Mouse (Mus musculus): ENCODE data around the gene Zcchc14. TPM values are rescaled to one million over a fixed set of nuclear protein-coding genes. Genes with fewer than 3 reads are reported as not detected.

The Zcchc14 gene
- polyA plus RNA-seq, 1 experiment from 2014 or later: 19.9 TPM

DNA sequence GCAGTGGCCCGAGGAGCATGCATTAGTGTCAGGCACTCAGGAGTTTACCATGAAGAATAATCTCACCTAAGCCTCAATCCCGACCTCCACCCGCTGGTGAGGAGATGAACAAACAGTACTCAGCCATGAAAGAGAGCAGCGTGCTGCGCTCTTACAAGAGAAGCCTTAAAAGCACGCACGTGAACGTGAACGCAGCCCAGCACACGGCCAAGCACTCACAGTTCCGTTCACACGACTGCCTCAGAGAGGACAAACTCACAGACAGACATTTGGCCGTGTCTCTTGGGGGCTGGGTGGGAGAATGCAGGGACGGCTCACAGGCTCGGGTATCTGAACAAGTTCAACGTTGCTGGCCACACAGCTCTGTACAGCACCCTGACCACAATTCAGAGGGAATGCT is 4.2 kb downstream of the Zcchc14 start:
- Histone ChIP-seq H3K4me1 (peaks cover 74% of the 10 kb centered on the region), H3K27me3 (no peaks in the 10 kb centered on the region), H3K27ac (no peak overlapping the region), H3K4me2 (no peak overlapping the region), H3K4me3 (no peak overlapping the region), H3K9ac (peak overlapping the region; percentile 21; the same call in 1 of the 2 replicates), H3K9me3 (no peaks in the 10 kb centered on the region), H3K36me3 (0 out of 2 replicates have a peak, but pooled peaks cover 5% of the 10 kb centered on the region)
- WGBS: 73% methylated on average over 16 of the region's 16 CpGs
- ATAC-seq (ENCODE audit: insufficient number of reproducible peaks, insufficient read depth, low FRiP score, low TSS enrichment, low read depth): no peak

DNA sequence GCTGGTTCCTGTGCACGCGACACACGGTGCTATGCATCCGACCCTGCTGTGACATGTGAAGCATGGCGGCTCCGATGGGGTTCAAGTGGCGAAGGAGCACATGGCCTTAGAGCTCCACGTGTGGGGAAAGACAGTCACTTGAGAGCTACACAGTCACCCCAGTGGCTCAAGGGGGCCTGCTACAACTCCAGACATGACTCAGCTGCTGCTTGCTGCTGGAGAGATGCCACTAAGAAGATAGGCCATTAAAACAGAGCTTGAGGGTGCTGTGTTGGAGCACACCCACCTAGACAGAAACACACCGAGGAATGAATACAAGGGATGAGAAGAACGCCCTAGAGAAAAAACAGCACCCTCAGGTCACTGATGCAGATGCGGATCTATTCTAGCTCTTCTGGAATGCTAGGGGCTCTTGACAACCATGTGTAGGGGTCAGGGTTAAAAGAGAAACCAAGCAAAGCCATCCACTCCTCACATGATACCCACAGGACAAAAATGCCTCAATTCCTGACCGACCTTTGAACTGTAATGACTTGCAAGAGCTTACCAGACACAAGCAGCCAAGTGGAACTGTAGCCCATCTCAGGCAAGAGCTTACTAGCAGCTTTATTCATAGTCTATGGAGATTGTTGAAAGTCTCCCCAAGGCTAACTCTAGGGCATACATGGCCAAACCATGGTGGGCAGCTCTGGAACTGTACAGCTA is 5.0 kb downstream of the Zcchc14 start:
- no peaks in the 10 kb centered on the region for H3K27me3 ChIP-seq
- H3K36me3 ChIP-seq: 0 out of 2 replicates have a peak, but pooled peaks cover 5% of the 10 kb centered on the region
- WGBS: 83% methylated on average over 12 of the region's 12 CpGs
- no peak overlapping the region for H3K4me3 ChIP-seq
- no peak for ATAC-seq (ENCODE audit: insufficient number of reproducible peaks, insufficient read depth, low FRiP score, low TSS enrichment, low read depth)
- no peaks in the 10 kb centered on the region for H3K9me3 ChIP-seq
- peaks cover 82% of the 10 kb centered on the region for H3K4me1 ChIP-seq
- H3K9ac ChIP-seq: no peak overlapping the region
- no peak overlapping the region for H3K4me2 ChIP-seq
- no peak overlapping the region for H3K27ac ChIP-seq

DNA sequence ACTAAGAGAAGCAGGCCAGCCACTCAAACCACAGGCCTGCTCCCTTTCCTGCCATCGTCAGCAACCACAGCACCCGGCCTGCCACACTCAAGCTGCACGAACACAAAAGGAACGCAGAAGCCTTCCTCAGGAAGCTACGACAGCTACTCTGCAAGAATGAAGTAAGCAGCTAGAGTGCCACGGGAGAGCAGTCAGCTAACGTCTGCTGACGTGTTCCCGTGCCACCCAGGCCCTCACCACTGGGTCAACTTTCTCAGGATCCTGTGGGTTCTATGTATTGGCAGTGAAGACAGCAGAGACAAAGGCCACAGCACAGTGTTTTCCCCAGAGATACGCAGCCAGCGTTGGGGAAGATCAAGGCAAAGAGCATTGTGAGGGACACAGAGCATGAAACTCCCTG is 9.3 kb downstream of the Zcchc14 start:
- H3K4me1 ChIP-seq: peaks cover 63% of the 10 kb centered on the region
- no peak overlapping the region for H3K4me3 ChIP-seq
- H3K36me3 ChIP-seq: no peaks in the 10 kb centered on the region
- H3K9me3 ChIP-seq: no peaks in the 10 kb centered on the region
- WGBS: 72% methylated on average over 11 of the region's 11 CpGs
- H3K9ac ChIP-seq: 0 out of 2 replicates have a peak overlapping the region, but pooled peaks have one; percentile 27
- no peak overlapping the region for H3K4me2 ChIP-seq
- peak overlapping the region; percentile 45 for H3K27ac ChIP-seq
- no peaks in the 10 kb centered on the region for H3K27me3 ChIP-seq
- no peak for ATAC-seq (ENCODE audit: insufficient number of reproducible peaks, insufficient read depth, low FRiP score, low TSS enrichment, low read depth)

DNA sequence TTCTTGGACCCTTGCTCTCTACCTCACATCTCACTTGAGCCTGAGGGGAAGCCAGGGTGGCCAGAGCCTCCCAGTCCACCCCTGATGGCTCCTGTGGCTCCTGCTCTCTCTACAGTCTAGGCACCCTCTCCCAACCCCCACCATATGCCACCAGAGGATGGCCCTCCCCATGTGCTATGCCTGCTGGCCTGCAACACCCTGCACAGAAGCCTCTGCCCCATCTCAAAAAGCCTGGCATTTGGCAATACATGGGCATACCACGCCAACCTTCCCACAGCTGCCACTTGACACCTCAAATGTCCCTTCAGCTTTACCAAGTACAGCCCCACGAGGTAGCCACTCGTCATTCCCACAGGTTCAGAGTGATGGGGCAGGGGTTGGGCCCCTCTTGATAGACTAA is 9.9 kb downstream of the Zcchc14 start:
- peaks cover 3% of the 10 kb centered on the region; the same call in 1 of the 2 replicates for H3K36me3 ChIP-seq
- peak overlapping the region; percentile 45; the same call in 1 of the 2 replicates for H3K27ac ChIP-seq
- H3K9ac ChIP-seq: peak overlapping the region; percentile 27; the same call in 1 of the 2 replicates
- no peaks in the 10 kb centered on the region for H3K9me3 ChIP-seq
- no peak for ATAC-seq (ENCODE audit: insufficient number of reproducible peaks, insufficient read depth, low FRiP score, low TSS enrichment, low read depth)
- H3K4me1 ChIP-seq: peaks cover 61% of the 10 kb centered on the region
- H3K4me2 ChIP-seq: no peak overlapping the region
- H3K27me3 ChIP-seq: no peaks in the 10 kb centered on the region
- H3K4me3 ChIP-seq: no peak overlapping the region
- WGBS: 62% methylated on average over 3 of the region's 3 CpGs

DNA sequence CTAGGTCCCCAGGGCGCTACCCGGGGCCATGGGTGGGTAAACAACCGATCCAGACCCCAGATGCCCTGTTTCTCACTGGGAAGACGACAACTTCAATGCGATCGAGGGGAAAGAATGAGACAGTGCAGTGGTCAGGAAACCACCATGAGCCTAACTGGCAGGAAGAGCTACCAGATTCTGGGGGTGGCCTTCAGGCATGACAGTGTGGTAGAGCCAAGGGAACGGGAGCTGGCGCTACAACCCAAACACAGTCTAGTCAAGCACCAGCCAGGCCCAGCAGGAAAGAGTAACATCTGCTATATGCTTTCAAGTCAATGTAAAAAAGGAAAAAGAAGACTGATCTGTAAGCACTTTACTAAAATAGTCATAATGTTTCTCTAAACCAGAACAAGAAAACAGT is 16.5 kb downstream of the Zcchc14 start:
- Histone ChIP-seq H3K9ac (no peak overlapping the region), H3K36me3 (peaks cover 22% of the 10 kb centered on the region; the same call in 1 of the 2 replicates), H3K27me3 (no peaks in the 10 kb centered on the region), H3K9me3 (no peaks in the 10 kb centered on the region), H3K4me1 (peaks cover 49% of the 10 kb centered on the region), H3K27ac (peak overlapping the region; percentile 48; the same call in 1 of the 2 replicates), H3K4me2 (no peak overlapping the region), H3K4me3 (no peak overlapping the region)
- no peak for ATAC-seq (ENCODE audit: insufficient number of reproducible peaks, insufficient read depth, low FRiP score, low TSS enrichment, low read depth)
- WGBS: 82% methylated on average over 8 of the region's 8 CpGs

DNA sequence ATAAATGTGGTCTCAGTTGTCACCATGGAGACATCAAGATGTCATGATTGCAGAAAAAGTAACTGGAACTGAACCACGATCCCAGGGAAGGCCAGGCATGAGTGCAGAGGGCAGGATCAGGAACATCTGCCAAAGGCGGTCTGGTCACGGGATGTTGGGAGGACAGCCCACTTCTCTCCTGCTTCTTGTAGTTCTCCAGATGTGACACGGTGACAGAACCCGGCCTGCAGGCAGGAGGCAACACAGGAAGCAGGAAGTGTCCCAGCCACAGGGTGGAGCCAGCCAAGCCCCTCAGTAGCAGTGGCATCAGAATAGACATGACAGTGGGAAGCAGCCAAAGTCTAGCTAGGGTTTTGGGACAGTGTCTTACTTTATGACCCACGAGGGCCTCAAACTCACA is 17.2 kb downstream of the Zcchc14 start:
- WGBS: 45% methylated on average over 6 of the region's 6 CpGs
- H3K4me2 ChIP-seq: no peak overlapping the region
- peaks cover 45% of the 10 kb centered on the region for H3K4me1 ChIP-seq
- peak overlapping the region; percentile 48; the same call in 1 of the 2 replicates for H3K27ac ChIP-seq
- ATAC-seq (ENCODE audit: insufficient number of reproducible peaks, insufficient read depth, low FRiP score, low TSS enrichment, low read depth): no peak
- no peak overlapping the region for H3K9ac ChIP-seq
- H3K9me3 ChIP-seq: no peaks in the 10 kb centered on the region
- no peak overlapping the region for H3K4me3 ChIP-seq
- H3K27me3 ChIP-seq: no peaks in the 10 kb centered on the region
- H3K36me3 ChIP-seq: peaks cover 22% of the 10 kb centered on the region; the same call in 1 of the 2 replicates

DNA sequence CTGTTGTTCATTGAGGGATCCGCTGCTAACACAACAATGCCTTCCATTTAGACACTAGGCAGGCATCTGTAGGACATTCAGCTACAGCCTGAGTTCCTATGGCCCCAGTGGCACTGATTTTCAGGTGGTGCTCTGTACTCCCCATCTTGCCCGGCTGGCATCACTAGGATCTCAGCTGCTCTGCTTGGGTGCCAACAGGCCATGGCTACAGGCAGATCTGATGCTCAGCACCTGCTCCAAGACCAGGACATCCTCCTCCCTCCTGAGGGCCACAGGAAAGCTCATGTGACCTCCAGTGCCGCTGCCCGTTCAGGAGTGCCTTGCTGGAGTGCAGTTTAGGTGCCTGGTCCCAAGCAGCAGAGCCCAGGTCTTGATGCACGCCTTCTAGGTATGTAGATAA is 20.3 kb downstream of the Zcchc14 start:
- peaks cover 33% of the 10 kb centered on the region for H3K4me1 ChIP-seq
- peaks cover 35% of the 10 kb centered on the region for H3K36me3 ChIP-seq
- no peak overlapping the region for H3K27ac ChIP-seq
- ATAC-seq (ENCODE audit: insufficient number of reproducible peaks, insufficient read depth, low FRiP score, low TSS enrichment, low read depth): no peak
- no peaks in the 10 kb centered on the region for H3K9me3 ChIP-seq
- H3K9ac ChIP-seq: no peak overlapping the region
- H3K27me3 ChIP-seq: no peaks in the 10 kb centered on the region
- H3K4me3 ChIP-seq: no peak overlapping the region
- WGBS: 66% methylated on average over 5 of the region's 5 CpGs
- no peak overlapping the region for H3K4me2 ChIP-seq

DNA sequence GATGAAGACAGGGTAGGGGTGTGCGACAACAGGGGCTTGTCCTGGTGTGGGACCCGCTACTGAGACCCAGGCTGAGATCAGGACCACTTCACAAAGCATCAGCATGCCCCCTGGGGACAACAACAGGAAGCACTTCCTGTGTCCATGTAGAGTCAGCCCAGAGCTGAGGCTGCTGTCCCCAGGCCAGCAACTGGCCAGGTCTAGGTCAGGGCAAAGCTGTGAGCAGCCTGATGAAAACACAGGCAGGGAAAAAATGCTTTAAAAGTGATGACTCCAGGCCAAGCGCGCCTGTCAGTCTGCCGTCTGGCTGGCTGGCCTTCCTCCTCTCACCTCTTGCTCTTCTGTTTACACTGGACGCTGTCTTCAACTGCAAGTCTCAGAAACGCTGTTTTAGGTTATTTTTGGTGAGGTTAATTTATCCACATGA is 21.0 kb downstream of the Zcchc14 start:
- 51% methylated on average over 7 of the region's 7 CpGs for WGBS
- H3K4me1 ChIP-seq: peaks cover 27% of the 10 kb centered on the region
- H3K9ac ChIP-seq: no peak overlapping the region
- H3K4me2 ChIP-seq: no peak overlapping the region
- H3K9me3 ChIP-seq: no peaks in the 10 kb centered on the region
- H3K27ac ChIP-seq: no peak overlapping the region
- peaks cover 42% of the 10 kb centered on the region for H3K36me3 ChIP-seq
- no peak overlapping the region for H3K4me3 ChIP-seq
- no peaks in the 10 kb centered on the region for H3K27me3 ChIP-seq
- no peak for ATAC-seq (ENCODE audit: insufficient number of reproducible peaks, insufficient read depth, low FRiP score, low TSS enrichment, low read depth)

DNA sequence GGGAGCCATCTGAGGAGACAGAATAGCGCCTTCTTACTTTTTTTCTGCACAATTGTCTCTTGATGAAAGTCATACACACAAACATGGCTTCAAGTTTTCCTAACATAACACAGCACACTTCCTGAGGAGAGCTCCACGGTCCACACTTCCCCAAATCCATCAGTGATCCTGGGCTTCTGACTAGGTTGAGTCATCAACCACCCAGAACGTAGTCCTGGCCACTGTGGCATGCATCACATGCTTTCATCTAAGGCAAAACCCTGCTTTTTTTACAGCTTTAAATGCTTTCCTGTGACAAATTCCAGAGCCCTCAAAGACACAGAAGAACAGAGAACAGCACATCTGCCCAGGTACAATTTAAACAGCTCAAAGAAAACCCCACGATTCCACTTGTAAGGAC is 24.0 kb downstream of the Zcchc14 start:
- Histone ChIP-seq H3K27me3 (no peaks in the 10 kb centered on the region), H3K9ac (no peak overlapping the region), H3K36me3 (peaks cover 42% of the 10 kb centered on the region), H3K4me3 (no peak overlapping the region), H3K4me1 (peaks cover 26% of the 10 kb centered on the region), H3K4me2 (no peak overlapping the region), H3K9me3 (no peaks in the 10 kb centered on the region), H3K27ac (no peak overlapping the region)
- no peak for ATAC-seq (ENCODE audit: insufficient number of reproducible peaks, insufficient read depth, low FRiP score, low TSS enrichment, low read depth)
- WGBS: 91% methylated on average over 4 of the region's 4 CpGs

DNA sequence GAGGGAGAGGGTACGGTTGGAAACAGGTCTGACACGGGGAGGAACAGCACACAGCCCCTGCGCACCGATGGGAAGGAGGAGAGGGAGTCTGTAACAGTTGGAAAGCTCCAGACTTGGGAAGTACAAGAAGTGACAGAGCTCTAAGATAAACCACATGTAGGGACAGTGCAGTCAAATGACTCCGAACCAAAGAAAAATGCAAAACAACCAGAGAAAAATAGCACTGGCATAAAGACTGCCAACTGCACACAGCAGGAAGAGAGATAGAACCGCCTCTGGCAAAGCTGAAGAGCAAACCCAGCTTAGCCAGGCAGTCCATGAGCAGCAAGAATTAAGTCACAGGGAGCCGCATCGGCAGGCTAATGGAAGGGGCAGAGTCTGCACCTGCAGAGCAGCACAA is 29.7 kb downstream of the Zcchc14 start:
- no peaks in the 10 kb centered on the region for H3K9me3 ChIP-seq
- 82% methylated on average over 8 of the region's 8 CpGs for WGBS
- no peak overlapping the region for H3K4me3 ChIP-seq
- ATAC-seq (ENCODE audit: insufficient number of reproducible peaks, insufficient read depth, low FRiP score, low TSS enrichment, low read depth): no peak
- peaks cover 29% of the 10 kb centered on the region for H3K4me1 ChIP-seq
- H3K27ac ChIP-seq: no peak overlapping the region
- H3K4me2 ChIP-seq: no peak overlapping the region
- no peak overlapping the region for H3K9ac ChIP-seq
- H3K36me3 ChIP-seq: peaks cover 30% of the 10 kb centered on the region
- no peaks in the 10 kb centered on the region for H3K27me3 ChIP-seq

DNA sequence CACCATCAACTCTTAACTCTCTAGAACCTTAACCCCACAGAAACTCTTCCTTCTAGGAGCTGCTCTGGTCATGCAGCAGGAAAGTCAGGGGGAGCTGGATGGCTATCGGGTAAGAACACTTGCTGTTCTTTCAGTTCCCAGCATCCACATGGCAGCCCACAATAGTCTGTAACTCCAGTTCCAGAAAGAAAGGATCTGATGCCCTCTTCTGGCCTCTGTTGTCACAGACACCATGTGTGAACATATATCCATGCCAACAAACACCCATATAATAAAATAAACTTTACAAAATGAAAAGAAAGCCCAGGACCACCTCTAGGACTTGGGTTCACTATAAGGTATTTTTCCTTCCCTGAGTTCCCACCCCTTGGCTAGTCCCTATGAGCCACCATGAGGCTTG is 30.8 kb downstream of the Zcchc14 start:
- H3K27me3 ChIP-seq: no peaks in the 10 kb centered on the region
- no peak for ATAC-seq (ENCODE audit: insufficient number of reproducible peaks, insufficient read depth, low FRiP score, low TSS enrichment, low read depth)
- peaks cover 30% of the 10 kb centered on the region for H3K36me3 ChIP-seq
- H3K4me1 ChIP-seq: peaks cover 29% of the 10 kb centered on the region
- H3K9me3 ChIP-seq: no peaks in the 10 kb centered on the region
- no peak overlapping the region for H3K9ac ChIP-seq
- H3K4me2 ChIP-seq: no peak overlapping the region
- WGBS: 62% methylated on average over 1 of the region's 1 CpGs
- no peak overlapping the region for H3K4me3 ChIP-seq
- H3K27ac ChIP-seq: no peak overlapping the region

DNA sequence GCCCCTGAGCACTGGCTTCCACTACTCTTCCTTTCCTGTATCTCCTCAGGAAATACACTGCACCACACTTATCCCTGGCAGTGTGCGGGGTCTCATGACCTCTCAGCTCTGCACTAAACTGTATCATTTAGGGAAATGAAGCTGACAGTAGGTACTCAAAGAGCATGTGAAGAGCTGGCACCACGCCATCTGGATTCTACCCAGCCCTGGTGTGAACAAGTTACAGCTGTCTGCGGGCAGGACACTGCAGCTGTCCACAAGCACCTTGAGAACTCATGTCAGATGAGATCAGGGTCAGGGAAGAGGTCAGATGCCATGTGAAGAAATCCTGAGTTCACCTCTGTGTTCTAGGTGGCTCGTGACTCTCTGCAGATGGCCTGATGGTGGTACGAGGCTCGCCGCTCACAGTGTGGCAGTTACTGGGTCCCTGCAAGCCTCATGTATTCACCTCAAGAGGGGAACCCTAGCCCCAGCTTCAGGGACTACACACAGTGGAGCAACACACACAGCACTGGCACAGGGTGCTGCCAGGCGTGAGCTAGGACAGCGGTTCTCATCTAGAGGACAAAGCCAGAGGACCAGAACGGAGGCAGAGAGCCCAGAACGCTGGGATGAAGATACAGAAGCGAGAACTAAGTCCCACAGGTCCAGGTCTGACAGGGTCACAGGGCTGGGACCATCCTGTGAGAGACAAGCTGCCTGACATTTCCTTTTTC is 31.7 kb downstream of the Zcchc14 start:
- Histone ChIP-seq H3K4me2 (no peak overlapping the region), H3K36me3 (peaks cover 29% of the 10 kb centered on the region), H3K9ac (no peak overlapping the region), H3K4me3 (no peak overlapping the region), H3K4me1 (peaks cover 26% of the 10 kb centered on the region), H3K9me3 (no peaks in the 10 kb centered on the region), H3K27me3 (no peaks in the 10 kb centered on the region), H3K27ac (no peak overlapping the region)
- WGBS: 79% methylated on average over 12 of the region's 12 CpGs
- ATAC-seq (ENCODE audit: insufficient number of reproducible peaks, insufficient read depth, low FRiP score, low TSS enrichment, low read depth): no peak
